Mouse (Mus musculus) adipocyte (in vitro differentiated cells): ENCODE data around the gene Nol11.
"Not testable (repeated sequence)": the region's sequence is repeated elsewhere in the genome, so short reads cannot be mapped to it uniquely, and the experiment has no call there.

Source experiments
- DNase-seq: peaks from one replicate; pipeline ENCODE4 v3.0.0-alpha.2; 2016; ENCODE audit warnings: low spot score

Gene Nol11

GRCm38 (mm10) chr11:107155292-107155691, 33.9 kb downstream of the Nol11 start:
- DNase-seq: no peak

GRCm38 (mm10) chr11:107154431-107154830, 34.8 kb downstream of the Nol11 start:
- DNase-seq: no peak

- DNase-seq: no peak
Measured at GRCm38 (mm10) chr11:107153645-107154044, 35.5 kb downstream of the Nol11 start.

GRCm38 (mm10) chr11:107151809-107152208, 37.4 kb downstream of the Nol11 start:
- DNase-seq: no peak

- DNase-seq: not testable (repeated sequence)
Measured at GRCm38 (mm10) chr11:107143956-107144355, 45.2 kb downstream of the Nol11 start.

- no peak for DNase-seq
Measured at GRCm38 (mm10) chr11:107142382-107142781, 46.8 kb downstream of the Nol11 start.

GRCm38 (mm10) chr11:107140756-107141155, 48.4 kb downstream of the Nol11 start:
- DNase-seq: no peak

- no peak for DNase-seq
Measured at GRCm38 (mm10) chr11:107138633-107139032, 50.5 kb downstream of the Nol11 start.

- no peak for DNase-seq
Measured at GRCm38 (mm10) chr11:107137593-107137992, 51.6 kb downstream of the Nol11 start.

- not testable (repeated sequence) for DNase-seq
Measured at GRCm38 (mm10) chr11:107136458-107136857, 52.7 kb downstream of the Nol11 start.

GRCm38 (mm10) chr11:107135741-107136140, 53.4 kb downstream of the Nol11 start:
- no peak for DNase-seq

GRCm38 (mm10) chr11:107132426-107132825, 56.8 kb downstream of the Nol11 start:
- DNase-seq: no peak

GRCm38 (mm10) chr11:107131749-107132421, 57.3 kb downstream of the Nol11 start, which contains the start of gene Bptf:
Gene Bptf (minus strand): TSS chr11:107132127.
- DNase-seq: peak; percentile 87

GRCm38 (mm10) chr11:107130879-107131748, 58.1 kb downstream of the Nol11 start:
- peak; percentile 68 for DNase-seq

GRCm38 (mm10) chr11:107130221-107130788, 58.9 kb downstream of the Nol11 start:
- DNase-seq: peak; percentile 48

GRCm38 (mm10) chr11:107129641-107130040, 59.5 kb downstream of the Nol11 start:
- peak; percentile 19 for DNase-seq

- not testable (repeated sequence) for DNase-seq
Measured at GRCm38 (mm10) chr11:107126716-107127115, 62.5 kb downstream of the Nol11 start.

- DNase-seq: no peak
Measured at GRCm38 (mm10) chr11:107125011-107125410, 64.2 kb downstream of the Nol11 start.

- DNase-seq: peak; percentile 89
Measured at GRCm38 (mm10) chr11:107124327-107124731, 64.9 kb downstream of the Nol11 start.

- no peak for DNase-seq
Measured at GRCm38 (mm10) chr11:107117789-107118188, 71.4 kb downstream of the Nol11 start.
